Mouse (Mus musculus): ENCODE data around the gene Mcam.

- no peak for TF ChIP-seq POLR2A (IDR thresholded peaks at IDR 0.05; ENCODE audit: control insufficient read depth in 1 of 2, insufficient read depth in 1 of 2, low read depth in 1 of 2, low read length in 2 of 2, poor library complexity in 1 of 2)
- no peak for TF ChIP-seq JUND (IDR thresholded peaks at IDR 0.05; ENCODE audit: low read depth, low read length)
- TF ChIP-seq NELFE (IDR thresholded peaks at IDR 0.05; ENCODE audit: low read depth, low read length) = no peak
- no peak for TF ChIP-seq CHD2 (IDR thresholded peaks at IDR 0.05; ENCODE audit: low read length)
- TF ChIP-seq CTCF (IDR thresholded peaks at IDR 0.05 in 2 of 3, conservative IDR thresholded peaks at IDR 0.05 in 1 of 3; ENCODE audit: control insufficient read depth in 1 of 3, insufficient read depth in 1 of 3, low read depth in 2 of 3, low read length in 3 of 3, poor library complexity in 1 of 3, severe bottlenecking in 1 of 3) = no peak
- no peak for TF ChIP-seq POLR2AphosphoS2 (IDR thresholded peaks at IDR 0.05; ENCODE audit: low read length)
- TF ChIP-seq MAX (IDR thresholded peaks at IDR 0.05; ENCODE audit: low read length) = no peak
- TF ChIP-seq BHLHE40 (IDR thresholded peaks at IDR 0.05; ENCODE audit: borderline replicate concordance, low read depth, low read length) = no peak
Observed at GRCm38 (mm10) chr9:44107110-44107509, 27.2 kb upstream of the Mcam start, which contains the start of gene C1qtnf5.
